Mouse (Mus musculus): ENCODE measurements around the gene Ap1s1.

Ap1s1 gene

GRCm38 (mm10) chr5:137025132-137025531, 20.8 kb downstream of the Ap1s1 start:
- DNase-seq (ENCODE audit: low spot score in 2 of 2): peak; percentile 52 to 84

GRCm38 (mm10) chr5:137024318-137024717, 21.6 kb downstream of the Ap1s1 start:
- no peak for DNase-seq (ENCODE audit: low spot score in 2 of 2)

- no peak for DNase-seq (ENCODE audit: low spot score in 2 of 2)
Measured at GRCm38 (mm10) chr5:137015913-137016312, 30.0 kb downstream of the Ap1s1 start.

GRCm38 (mm10) chr5:137012401-137012950, 33.5 kb downstream of the Ap1s1 start:
- DNase-seq (ENCODE audit: low spot score in 2 of 2): no peak

- no peak for DNase-seq (ENCODE audit: low spot score in 2 of 2)
Measured at GRCm38 (mm10) chr5:137009988-137010387, 35.9 kb downstream of the Ap1s1 start.

- no peak for DNase-seq (ENCODE audit: low spot score in 2 of 2)
Measured at GRCm38 (mm10) chr5:137007276-137007675, 38.7 kb downstream of the Ap1s1 start.

GRCm38 (mm10) chr5:137000612-137001011, 45.3 kb downstream of the Ap1s1 start:
- DNase-seq (ENCODE audit: low spot score in 2 of 2): no peak

- no peak for DNase-seq (ENCODE audit: low spot score in 2 of 2)
Measured at GRCm38 (mm10) chr5:136999449-136999848, 46.5 kb downstream of the Ap1s1 start.

GRCm38 (mm10) chr5:136989801-136990200, 56.1 kb downstream of the Ap1s1 start:
- no peak for DNase-seq (ENCODE audit: low spot score in 2 of 2)

- DNase-seq (ENCODE audit: low spot score in 2 of 2): no peak
Measured at GRCm38 (mm10) chr5:136988420-136988819, 57.5 kb downstream of the Ap1s1 start.

- no peak for DNase-seq (ENCODE audit: low spot score in 2 of 2)
Measured at GRCm38 (mm10) chr5:136987934-136988271, 58.0 kb downstream of the Ap1s1 start, which contains the start of gene Znhit1. Znhit1 (minus strand) TSS chr5:136988021.

GRCm38 (mm10) chr5:136987138-136987933, 58.6 kb downstream of the Ap1s1 start:
- DNase-seq (ENCODE audit: low spot score in 2 of 2): peak; percentile 70 to 76

GRCm38 (mm10) chr5:136986695-136987137, 59.2 kb downstream of the Ap1s1 start, which contains the start of gene Plod3:
Plod3 (plus strand) TSS chr5:136987019.
- DNase-seq (ENCODE audit: low spot score in 2 of 2): peak; percentile 93 to 96

Measured in urinary bladder, postnatal 4 days (tissue).